Mouse (Mus musculus) cerebellum, postnatal 25 days (tissue): ENCODE data around the gene Slc44a3.
"Not testable (repeated sequence)": the region's sequence is repeated elsewhere in the genome, so short reads cannot be mapped to it uniquely, and the experiment has no call there.

ENCODE experiments used
- DNase-seq, 2 experiments: peaks; one replicate each; pipeline ENCODE4 v3.0.0; 2021; ENCODE audit warnings: mixed read lengths in 2 of 2

Gene Slc44a3

DNA sequence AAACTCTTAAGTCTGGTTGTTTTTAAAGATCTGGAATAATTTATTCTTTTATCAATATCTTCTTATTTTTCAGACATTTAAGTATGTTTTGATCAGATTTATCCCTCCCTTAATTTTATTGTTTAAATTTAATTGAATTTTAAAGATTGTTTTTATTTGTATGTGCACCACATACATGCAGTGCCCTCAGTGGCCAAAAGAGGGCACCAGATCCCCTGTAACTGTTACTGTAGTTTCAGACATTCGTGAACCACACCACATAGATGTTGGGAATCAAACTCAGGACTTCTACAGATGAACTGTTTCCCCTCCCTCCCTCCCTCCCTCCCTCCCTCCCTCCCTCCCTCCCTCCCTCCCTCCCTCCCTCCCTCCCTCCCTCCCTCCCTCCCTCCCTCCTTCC is 18.2 kb upstream of the Slc44a3 start:
- DNase-seq: peak; percentile 35 to 71

DNA sequence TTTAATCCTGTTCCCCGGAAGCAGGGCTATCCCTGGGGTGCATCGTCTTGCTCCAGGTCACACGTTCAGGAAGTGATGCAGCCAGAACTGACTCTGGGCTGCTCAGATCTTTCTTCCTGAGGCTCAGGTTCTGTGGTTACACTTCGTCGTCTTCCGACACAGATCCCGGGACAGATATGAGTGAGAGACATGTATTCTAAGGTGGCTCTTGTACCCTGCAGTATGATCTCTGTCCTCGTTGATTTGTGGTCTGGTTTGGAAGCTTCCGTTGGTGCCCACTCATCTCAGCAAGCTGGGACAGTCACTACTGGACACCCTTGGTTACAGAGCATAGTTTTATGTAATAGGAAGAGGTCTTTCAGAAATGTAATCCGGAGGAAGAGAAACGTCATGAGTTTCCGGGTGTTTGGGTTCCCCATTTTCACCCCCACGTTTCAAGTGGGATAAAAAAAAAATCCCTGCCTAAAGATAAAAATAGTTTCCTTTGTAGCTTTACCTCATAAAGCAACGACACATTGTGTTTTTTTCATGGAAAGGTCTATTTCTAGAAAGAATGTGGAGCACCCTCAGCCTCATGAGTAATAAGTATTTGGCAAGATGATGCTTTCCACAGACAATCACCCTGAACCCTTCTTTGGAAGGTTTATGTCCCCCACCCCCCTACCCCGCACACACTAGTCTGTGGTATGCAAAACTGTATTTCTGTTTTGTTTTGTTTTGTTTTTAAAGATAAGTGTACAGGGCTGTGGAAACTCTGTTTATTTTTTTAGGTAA is 15.8 kb upstream of the Slc44a3 start:
- no peak for DNase-seq

DNA sequence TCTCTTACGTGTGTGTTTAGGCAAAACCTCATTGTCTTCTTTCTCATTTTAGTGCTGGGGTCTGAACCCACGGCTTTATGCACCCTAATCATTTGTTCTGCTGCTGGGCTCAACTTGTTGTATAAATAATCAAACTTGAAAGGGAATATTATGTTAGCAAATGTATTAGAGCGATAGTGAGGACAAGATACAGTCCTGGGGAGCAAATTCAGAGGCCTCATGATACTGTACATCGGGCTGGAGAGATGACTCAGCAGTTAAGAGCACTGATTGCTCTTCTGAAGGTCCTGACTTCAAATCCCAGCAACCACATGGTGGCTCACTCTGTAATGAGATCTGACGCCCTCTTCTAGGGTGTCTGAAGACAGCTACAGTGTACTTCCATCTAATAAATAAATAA is 8.4 kb upstream of the Slc44a3 start:
- no peak for DNase-seq

DNA sequence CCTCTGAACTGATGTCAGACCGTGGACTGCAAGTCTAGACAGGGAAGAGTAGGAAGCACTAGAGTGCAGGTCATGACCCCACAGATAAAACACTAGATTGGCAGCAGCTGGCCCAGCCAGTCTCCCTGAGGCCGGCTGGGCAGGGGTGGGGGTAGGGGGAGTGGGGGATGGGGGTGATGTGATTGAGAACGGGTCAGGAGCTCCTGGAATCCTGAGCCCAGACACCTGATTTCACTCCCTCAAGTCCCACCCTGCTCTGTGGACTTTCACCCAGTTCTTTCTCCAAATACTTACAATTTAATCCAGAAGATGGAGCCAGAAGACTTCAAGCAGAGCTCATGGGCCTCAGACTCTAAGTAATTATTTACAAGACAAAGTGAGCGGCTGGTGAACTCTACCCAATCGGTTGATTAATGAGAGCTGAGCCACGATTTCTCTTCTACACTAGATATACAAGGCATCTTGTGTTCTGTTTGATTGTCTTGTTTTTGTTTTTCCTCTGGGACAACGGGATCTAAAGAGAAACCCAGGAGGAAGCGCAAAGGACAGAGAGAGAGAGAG is 7.7 kb upstream of the Slc44a3 start:
- DNase-seq: no peak

DNA sequence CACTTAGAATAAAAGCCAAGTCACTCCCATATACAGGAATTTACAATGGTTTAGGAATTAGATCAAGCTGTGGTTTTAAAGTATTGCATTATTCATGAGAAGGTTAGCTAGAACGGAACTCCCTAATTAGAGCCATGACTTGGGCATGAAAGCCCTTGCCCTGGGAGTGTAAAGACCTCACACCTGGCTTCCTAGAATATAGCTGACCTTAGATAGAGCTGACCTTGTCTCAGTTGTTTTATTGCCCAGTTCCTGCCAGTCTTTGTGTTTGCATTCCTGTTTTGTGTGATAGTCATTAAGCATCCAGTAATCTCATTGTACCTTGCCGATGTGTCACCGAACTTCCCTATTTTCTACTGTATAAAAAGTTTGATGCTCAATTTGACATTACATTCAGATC is 6.6 kb upstream of the Slc44a3 start:
- DNase-seq: not testable (repeated sequence)

DNA sequence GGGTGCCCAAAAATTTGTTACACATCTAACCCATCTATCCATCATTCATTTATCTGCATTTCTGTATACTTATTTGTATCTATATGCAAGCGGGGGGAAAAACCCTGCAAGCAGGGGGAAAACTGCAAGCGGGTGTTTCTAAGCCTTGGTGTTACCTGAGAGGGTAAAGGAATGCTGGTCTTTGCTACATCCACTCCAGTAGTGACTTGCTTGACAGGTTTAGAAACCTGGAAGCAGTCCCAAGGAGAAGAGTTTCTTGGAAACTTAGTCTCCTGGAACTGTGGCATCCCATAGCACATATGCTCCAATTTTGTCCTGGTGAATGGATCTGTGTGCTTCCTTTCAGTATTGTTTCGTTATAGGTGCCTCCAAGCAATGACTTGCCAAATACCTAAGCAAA is 5.8 kb upstream of the Slc44a3 start:
- no peak for DNase-seq

DNA sequence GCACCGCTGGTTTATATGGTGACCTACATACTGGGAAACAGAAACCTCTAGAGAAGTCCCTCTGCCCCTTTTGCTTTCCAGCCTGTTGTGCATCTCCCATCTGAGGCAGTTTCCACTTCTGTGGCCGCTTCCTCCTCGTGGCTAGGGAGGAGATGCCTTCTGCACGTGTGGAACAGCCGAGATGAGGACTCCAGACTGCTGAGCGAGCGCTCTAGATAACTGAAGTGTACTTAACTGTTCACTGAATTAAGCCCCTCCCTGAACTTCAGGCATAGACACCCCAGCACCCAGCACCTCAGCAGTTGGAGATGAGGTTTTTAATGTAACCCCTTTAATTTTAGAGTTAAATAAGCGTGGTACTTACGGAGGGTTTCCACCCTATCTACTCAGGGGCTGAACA is 4.6 kb upstream of the Slc44a3 start:
- no peak for DNase-seq

DNA sequence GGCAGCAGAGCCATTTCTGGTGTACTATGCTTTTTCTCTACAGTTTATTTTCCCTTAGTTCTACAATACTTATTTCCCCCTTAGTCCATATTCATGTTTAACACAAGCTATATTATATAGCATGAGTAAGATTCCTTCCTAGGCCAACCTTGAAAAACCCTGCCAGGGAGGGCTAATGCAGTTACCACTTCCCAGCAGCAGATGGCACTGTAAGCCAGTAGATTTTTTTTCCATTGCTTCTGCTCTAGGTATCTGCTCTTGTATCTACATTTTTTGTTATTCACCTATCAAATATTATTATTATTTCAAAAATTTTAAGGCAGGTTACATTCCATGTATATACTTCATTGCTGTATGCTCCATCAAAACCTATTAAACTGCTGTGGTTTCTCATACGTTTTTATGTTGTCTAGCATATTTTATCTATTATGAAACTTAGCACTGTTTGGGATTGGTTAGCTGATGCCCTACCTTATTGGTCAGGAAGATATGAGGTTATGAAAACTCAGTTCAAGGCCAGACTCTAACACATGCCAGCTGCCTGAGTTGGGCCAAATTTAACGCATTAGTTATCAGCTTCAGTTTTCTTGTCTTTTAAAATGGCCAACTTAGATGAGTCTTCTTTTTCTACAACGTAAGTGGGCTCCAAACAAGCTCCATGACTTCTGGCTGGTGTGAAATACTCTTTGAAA is 3.8 kb upstream of the Slc44a3 start:
- DNase-seq: peak; percentile 59 to 70

DNA sequence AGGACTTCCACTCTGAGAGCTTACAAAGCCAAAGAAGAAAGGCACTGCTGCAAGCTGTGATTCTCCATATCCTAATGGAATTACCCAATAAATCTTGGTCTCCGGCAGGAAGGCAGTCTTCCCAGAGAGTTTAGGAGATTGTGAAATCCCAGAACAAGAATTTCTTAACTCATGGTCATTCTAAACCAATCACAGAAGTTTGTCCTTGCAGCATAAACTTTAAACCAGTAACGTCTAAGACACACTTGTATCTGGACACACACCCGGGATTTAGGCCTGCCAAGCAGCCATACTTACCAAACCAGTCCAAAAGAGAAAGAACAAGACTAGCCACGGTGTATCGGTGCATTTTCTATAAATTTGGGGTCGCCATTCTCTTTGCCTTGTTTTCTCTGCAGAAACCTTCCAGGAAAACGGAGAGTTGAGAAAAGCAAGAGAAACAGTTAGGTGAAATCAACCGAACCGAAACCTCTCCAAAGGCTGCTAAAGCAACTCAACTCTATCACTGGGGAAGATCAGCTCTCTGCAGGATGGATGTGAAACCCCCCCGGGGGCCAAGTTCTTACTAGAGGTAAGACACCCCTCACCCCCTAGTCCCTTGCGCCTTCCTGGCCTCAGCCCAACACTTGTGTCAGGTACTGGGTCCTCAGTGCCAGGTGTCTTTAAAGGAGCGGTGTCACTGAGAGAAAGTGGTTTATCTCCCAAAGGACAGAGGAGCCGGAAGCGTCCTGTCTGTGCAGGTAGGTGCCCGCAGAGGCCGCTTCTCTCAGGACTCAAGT is 645 bp downstream of the Slc44a3 start:
- peak in 1 of 2 experiments; percentile 16 for DNase-seq

DNA sequence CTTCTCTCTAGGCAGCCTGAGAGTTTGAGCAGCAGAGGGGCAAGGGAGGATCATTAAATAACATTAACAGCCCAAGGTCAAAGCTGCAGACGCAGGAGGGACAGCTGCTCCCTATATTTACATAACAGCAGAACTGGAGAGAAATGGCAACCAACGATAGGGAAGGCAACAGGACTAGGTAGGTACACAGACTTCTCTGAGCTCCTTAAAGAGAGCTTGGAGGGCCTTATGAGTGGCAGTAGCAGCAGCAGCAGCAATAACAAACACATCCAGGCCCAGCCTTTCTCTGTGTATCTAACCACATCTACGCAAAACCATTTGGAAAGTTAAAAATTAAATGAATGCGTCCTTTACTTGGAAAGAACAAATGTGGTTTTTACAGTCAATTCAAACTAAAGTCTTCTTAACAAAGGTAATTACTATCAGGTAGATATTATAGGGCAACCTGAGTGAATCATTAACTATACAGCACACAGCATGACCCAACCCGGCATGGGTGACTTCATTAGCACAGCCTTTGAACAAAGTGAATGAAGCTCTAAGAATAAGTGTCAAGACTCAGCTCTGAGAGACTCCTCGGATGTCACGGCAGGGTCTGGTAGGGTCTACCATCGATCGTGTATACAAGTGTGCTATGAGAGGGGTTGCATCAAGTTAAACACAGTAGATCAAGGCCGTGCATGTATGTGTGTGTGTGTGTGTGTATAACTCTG is 1.5 kb downstream of the Slc44a3 start:
- no peak for DNase-seq

DNA sequence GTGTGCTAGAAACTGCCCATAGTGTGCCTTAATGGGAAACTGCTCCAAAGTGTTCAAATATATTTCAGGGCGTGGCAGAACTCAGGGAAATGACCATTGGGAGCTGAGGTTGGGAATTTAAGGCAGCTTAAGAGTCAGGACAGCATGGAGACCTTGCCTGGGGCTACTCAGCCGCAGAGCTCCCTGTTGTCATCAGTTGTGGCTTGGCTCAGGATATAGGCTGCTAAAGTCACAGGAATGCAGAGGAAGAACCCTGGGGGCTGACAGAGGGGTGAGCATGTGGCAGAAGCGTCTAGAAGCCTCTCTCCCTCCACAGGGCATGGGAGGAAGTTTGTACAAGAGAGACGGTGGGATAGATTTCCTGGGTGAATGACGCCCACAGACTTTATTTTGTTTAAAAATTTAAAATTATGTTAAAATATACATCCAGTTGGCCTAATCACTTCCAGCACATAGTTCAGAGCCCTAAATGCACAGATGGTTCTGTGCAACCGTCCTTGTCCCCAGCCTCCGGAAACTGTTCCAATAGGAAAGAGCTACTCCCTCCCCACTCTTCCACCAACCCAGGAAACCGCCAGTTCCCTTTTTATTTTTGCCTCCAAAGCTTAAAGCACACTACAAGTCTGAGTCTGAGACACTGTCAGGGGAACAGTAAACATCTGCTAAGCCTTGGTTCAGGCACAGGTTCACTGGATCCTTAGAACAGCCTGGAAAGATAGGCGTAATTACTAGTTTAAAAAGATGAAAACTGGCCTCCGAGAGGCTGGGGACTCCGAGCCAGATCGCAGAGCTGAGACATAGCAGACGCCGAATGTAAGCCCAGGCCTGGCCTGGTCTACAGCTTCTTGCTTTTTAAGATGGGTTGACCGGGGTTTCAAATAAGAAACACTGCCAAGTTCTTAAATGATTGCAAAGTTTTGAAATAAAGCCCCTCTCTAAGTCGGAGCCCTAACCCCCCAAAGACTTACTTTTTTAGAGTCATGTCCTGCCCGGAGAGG is 5.8 kb downstream of the Slc44a3 start:
- no peak for DNase-seq

DNA sequence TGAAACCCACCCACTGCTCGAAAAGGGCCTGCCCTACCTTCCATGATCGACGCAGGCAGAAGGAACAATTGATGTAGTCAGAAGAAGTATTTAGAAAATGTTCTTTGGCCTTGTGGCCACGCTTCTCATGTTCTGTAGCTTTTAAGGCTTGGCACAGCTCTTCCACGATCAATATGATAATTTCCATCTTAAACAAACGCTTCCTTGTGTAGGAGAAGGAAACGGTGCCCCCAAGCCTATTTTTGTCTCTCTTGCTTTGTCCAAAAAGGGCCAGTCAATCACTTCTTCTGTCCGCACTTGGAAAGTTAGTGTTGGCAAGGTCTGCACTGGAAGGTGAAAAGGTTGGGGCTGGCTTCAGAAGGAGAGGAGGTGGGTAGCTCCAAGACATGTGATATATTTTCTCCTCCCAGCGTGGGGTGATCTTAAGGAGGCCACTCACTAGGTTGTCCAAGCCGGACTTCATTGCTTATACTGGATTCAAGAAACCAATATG is 10.5 kb downstream of the Slc44a3 start:
- DNase-seq: no peak

DNA sequence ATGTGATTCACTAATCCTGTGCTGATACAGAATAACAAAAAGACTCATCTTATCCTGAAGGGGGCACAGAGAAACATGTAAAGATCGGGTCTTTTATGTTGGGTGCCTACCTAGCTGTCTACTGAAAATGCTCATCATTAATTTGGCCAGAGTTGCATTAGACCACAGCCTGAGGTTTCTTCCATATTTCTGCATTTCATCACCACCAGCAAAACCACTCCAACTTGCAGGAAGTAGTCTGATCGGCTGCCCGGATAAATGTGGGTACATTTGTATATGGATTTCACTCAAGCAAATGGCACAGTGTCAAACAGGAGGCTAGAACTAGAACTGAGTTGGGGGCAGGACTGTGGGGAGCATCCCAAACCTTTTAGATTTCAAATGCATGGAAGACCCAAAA is 11.1 kb downstream of the Slc44a3 start:
- DNase-seq: no peak

DNA sequence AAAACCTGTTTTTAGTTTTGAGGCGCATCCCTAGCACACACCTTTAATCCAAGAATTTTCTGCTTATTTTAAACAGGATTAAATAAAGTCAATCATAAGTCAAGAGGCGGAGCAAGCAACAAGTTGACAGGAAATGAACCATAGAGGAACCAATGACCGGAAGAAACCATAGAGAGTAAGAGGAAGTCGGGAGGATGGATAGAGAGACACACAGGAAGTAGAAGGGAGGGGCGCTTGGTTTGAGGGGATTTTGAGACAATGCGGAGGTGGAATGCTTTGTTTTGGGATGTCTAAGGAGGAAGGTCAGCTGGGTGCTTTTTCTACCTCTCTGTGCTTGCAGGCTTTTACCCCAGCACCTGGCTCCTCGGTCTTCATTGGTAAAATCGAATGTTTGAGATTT is 15.2 kb downstream of the Slc44a3 start:
- DNase-seq: no peak

DNA sequence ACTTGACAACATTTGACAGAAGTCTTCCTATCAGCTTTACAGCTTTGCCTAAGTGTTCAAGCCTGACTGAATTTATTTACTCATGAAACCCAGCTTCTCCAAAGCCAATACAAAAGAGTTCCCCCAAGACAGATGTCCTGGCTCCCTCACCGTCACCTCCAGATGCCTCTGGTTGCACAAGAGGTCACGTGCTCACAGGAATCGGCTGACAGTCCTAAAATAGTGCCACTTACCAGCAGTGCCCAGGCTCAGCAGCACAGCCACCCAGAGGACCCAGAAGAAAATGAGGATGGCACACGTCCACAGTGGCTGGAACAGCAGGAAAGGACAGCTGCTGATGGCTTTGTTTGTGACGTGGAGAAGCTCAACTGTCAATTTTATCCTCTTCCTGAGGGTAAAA is 23.1 kb downstream of the Slc44a3 start:
- DNase-seq: no peak

DNA sequence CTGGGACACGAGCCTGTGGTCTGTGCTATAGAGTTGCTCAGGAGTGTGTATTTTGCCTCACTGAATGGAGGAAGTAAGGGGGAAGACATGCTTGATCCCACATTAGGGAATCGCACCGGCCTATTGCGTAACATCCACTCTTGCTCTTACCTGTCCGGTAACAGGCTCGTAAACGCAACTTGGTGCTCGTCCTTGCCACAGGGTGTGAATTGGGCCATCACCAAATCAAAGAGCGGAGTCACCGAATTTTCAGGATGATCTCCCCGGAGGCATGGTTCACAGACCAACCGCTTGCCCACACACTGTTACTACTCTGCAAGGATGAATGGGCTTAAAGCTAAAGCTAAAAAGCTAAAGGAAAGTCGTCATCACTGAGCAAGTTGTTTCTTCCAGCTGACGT is 24.5 kb downstream of the Slc44a3 start:
- DNase-seq: no peak

DNA sequence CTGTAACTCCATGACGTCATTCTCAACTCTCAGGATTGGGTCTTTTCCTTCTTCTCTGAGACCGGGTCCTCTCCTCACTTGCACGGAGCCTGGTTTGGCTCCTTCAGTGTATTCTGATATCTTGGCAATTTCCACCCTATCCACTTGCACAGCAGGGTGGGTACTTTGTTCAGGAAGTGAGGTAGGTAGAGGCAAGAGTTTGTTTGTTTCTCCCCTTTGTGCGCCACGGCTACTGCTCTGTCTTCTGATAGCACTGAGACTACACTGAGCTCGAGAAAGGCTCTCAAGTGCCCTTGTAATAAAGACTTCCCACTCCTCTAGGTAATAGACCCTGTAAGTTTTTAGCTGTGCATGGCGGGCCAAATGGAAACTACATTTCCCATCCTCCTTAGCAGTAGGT is 25.4 kb downstream of the Slc44a3 start:
- no peak for DNase-seq

DNA sequence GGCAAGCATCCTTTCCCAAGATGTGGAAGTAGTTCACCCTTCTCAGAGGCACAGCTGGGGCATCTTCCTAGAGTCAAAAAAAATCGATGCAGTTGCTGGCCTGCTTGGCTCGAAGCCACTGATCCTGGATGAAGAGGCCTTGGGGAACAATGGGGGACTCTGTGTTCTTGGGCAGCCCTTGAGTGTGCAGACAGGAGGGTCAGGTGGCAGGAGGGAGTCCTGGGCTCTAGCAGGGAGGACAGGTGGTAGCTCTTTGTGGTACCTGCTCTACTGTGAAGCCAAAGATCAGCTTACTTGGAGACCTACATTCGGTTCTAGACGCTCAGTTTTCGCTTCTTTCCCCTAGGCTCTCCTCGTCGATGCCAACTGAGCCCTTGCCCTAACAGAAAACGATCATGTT is 26.0 kb downstream of the Slc44a3 start:
- DNase-seq: no peak

DNA sequence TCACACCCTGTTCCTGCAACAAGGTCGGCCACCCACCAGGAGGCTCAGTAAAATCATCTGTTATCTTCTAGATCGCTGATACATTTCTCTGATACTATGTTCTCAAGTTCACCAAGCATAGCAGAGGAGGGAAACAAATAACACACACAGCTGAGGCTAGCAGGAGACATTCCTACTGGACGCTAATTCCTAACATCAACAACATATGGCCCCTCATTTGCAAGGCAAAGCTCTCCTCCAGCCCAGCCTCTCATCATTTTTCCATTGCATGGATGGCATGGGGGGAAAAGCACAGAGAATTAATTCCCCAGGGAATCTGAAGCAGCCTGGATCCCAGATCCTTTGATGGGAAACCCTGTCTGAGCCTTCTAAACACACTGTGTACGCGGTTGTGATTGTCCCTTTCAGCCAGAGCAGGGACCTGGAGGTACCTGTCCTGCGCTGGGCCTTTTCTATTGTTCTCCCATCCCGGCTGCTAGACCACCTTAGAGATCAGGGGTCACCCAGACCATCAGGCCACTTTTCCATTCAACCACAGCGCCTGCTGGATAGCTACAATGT is 27.2 kb downstream of the Slc44a3 start:
- DNase-seq: no peak

DNA sequence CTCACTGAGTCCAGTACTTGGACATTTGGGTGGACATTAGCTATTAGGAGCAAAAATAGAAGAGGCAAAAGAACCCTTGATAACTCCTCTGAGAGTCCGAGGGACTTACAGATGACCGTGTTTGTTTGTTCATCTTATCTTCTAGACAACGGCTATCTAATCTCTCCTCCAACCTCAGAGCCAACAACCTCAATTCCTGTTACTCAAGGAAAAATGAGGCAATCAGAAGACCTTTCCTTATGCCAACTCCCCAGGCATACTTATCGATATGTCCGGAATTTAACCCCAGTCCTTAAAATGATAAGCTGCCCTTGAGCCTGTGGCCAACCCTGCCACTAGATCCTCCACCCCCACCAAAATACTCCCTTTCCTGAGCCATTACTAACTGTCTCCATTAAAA is 31.5 kb downstream of the Slc44a3 start:
- DNase-seq: no peak

DNA sequence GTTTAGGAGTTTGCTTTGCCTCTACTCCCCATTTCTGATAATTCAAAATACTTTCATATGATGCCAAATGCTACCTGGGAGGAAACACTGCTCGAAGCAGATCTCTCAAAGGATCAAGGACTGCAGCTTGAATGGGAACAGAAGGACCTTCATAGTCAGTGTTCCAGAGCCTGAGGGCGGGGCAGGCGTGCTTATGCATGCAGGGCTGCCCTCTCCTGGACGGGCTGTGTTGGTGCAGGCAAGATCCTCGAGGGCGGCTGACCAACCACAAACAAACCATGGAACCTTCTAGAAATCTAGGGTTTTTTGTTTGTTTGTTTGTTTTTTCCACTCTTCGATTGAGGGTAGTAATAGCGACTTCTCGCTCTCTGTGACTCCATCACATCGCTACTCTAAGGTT is 32.0 kb downstream of the Slc44a3 start:
- DNase-seq: peak; percentile 71 to 84
